Mouse (Mus musculus): ENCODE data around the gene Dpysl5. TPM values are rescaled to one million over a fixed set of nuclear protein-coding genes. Genes with fewer than 3 reads are reported as not detected.

Gene Dpysl5
- polyA plus RNA-seq, 1 experiment = 73.0 TPM

DNA sequence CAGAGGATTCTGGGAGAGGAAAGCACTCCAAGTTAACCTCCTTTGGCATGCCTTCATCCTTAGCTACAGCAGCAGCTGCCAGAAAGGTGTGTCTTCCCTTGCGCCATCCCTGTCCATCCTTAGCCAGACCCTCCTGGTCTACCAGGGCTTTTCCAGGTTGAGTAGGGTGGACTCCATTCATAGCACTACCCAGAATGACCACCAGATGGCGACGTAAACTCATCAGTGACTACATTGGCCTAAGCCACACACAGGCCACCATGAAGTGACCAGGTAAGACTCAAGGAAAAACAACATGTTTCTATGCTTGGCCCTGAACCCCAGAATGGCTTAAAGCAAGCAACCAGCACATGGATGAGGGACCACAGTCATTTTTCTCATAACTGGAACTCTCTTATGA, 94.7 kb downstream of the Dpysl5 start:
- Histone ChIP-seq H3K4me3 (ENCODE audit: control insufficient read depth, low read depth, low read length) (no peak overlapping the region), H3K36me3 (ENCODE audit: control insufficient read depth, insufficient read depth, low read length) (no peaks in the 10 kb centered on the region), H3K4me1 (ENCODE audit: control insufficient read depth, insufficient read depth, low read length) (no peaks in the 10 kb centered on the region), H3K27me3 (ENCODE audit: control insufficient read depth, insufficient read depth, low read length) (no peaks in the 10 kb centered on the region), H3K27ac (ENCODE audit: control insufficient read depth, insufficient read depth, low read depth, low read length) (no peak overlapping the region)
- TF ChIP-seq CTCF (IDR thresholded peaks at IDR 0.05; ENCODE audit: control insufficient read depth, insufficient read depth, insufficient replicate concordance, low read depth, low read length) = peak; percentile 75; the same call in 1 of the 2 replicates
- TF ChIP-seq POLR2A (IDR thresholded peaks at IDR 0.05; ENCODE audit: control insufficient read depth, low read depth, low read length) = no peak

- Histone ChIP-seq H3K27me3 (ENCODE audit: control insufficient read depth, insufficient read depth, low read length) (no peaks in the 10 kb centered on the region), H3K4me3 (ENCODE audit: control insufficient read depth, low read depth, low read length) (peak within 1 kb of the TSS; percentile 84), H3K36me3 (ENCODE audit: control insufficient read depth, insufficient read depth, low read length) (no peaks in the 10 kb centered on the region), H3K4me1 (ENCODE audit: control insufficient read depth, insufficient read depth, low read length) (peaks cover 7% of the 10 kb centered on the region), H3K27ac (ENCODE audit: control insufficient read depth, insufficient read depth, low read depth, low read length) (peak within 1 kb of the TSS; percentile 65)
- TF ChIP-seq POLR2A (IDR thresholded peaks at IDR 0.05; ENCODE audit: control insufficient read depth, low read depth, low read length) (peak; percentile 48; the same call in 1 of the 2 replicates), CTCF (IDR thresholded peaks at IDR 0.05; ENCODE audit: control insufficient read depth, insufficient read depth, insufficient replicate concordance, low read depth, low read length) (no peak)
These were observed 103.2 kb downstream of the Dpysl5 start, which contains the start of gene Mapre3 for GRCm38 (mm10) chr5:30814424-30815119. Gene Mapre3 (plus strand): TSS chr5:30814641.

DNA sequence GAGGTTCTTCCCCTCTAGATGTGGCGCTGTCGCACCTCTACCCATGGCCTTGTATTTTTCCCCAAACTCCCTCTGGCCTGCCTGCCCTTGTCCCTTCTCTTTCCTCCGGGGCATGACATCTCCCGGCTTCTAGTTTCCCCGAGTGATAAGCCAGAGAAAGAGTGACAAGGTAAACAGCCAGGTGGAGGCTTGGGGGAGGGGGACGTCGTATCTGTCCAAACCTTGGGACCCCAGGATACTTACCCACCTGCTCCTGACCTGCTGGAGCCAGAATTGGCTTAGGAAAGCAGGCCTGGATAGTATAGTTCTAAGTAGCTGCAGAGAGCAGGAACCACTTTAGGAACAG, 103.7 kb downstream of the Dpysl5 start:
- Histone ChIP-seq H3K36me3 (ENCODE audit: control insufficient read depth, insufficient read depth, low read length) (no peaks in the 10 kb centered on the region), H3K27ac (ENCODE audit: control insufficient read depth, insufficient read depth, low read depth, low read length) (peak overlapping the region; percentile 65), H3K4me3 (ENCODE audit: control insufficient read depth, low read depth, low read length) (peak overlapping the region; percentile 84), H3K27me3 (ENCODE audit: control insufficient read depth, insufficient read depth, low read length) (no peaks in the 10 kb centered on the region), H3K4me1 (ENCODE audit: control insufficient read depth, insufficient read depth, low read length) (peaks cover 7% of the 10 kb centered on the region)
- TF ChIP-seq POLR2A (IDR thresholded peaks at IDR 0.05; ENCODE audit: control insufficient read depth, low read depth, low read length) (no peak), CTCF (IDR thresholded peaks at IDR 0.05; ENCODE audit: control insufficient read depth, insufficient read depth, insufficient replicate concordance, low read depth, low read length) (no peak)

DNA sequence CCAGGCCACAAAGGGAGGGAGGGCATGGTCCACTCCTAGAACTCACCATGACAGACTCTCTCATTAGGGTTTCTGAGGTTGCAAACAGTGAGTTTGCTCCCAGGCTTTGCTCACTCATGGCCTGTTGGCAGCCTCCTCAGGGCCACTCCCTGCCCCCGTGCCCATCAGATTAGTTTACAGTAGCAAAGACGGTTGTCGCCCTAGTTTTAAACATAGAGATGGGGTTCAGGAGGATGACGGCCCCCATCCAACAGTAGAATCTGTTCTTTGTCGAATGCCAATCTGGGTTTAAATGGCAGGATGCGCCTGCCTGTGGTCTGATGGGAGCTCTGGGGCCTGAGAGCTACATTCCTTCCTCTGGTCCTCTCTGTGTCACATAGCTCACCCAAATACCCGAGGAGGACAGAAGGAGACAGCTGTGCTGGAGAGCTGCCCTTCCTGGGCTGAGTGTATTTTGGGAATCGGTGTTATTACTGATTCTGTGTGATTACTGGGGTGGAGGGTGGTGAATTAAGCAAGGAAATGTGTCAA, 105.0 kb downstream of the Dpysl5 start:
- TF ChIP-seq CTCF (IDR thresholded peaks at IDR 0.05; ENCODE audit: control insufficient read depth, insufficient read depth, insufficient replicate concordance, low read depth, low read length) (no peak), POLR2A (IDR thresholded peaks at IDR 0.05; ENCODE audit: control insufficient read depth, low read depth, low read length) (no peak)
- H3K4me1 ChIP-seq (ENCODE audit: control insufficient read depth, insufficient read depth, low read length) = peaks cover 7% of the 10 kb centered on the region
- no peak overlapping the region for H3K4me3 ChIP-seq (ENCODE audit: control insufficient read depth, low read depth, low read length)
- no peaks in the 10 kb centered on the region for H3K36me3 ChIP-seq (ENCODE audit: control insufficient read depth, insufficient read depth, low read length)
- H3K27ac ChIP-seq (ENCODE audit: control insufficient read depth, insufficient read depth, low read depth, low read length) = no peak overlapping the region
- H3K27me3 ChIP-seq (ENCODE audit: control insufficient read depth, insufficient read depth, low read length) = no peaks in the 10 kb centered on the region

GRCm38 (mm10) chr5:30818758-30819309, 107.5 kb downstream of the Dpysl5 start:
- Histone ChIP-seq H3K27me3 (ENCODE audit: control insufficient read depth, insufficient read depth, low read length) (no peaks in the 10 kb centered on the region), H3K4me3 (ENCODE audit: control insufficient read depth, low read depth, low read length) (no peak overlapping the region), H3K36me3 (ENCODE audit: control insufficient read depth, insufficient read depth, low read length) (no peaks in the 10 kb centered on the region), H3K27ac (ENCODE audit: control insufficient read depth, insufficient read depth, low read depth, low read length) (no peak overlapping the region), H3K4me1 (ENCODE audit: control insufficient read depth, insufficient read depth, low read length) (peaks cover 4% of the 10 kb centered on the region)
- TF ChIP-seq CTCF (IDR thresholded peaks at IDR 0.05; ENCODE audit: control insufficient read depth, insufficient read depth, insufficient replicate concordance, low read depth, low read length) (no peak), POLR2A (IDR thresholded peaks at IDR 0.05; ENCODE audit: control insufficient read depth, low read depth, low read length) (no peak)

GRCm38 (mm10) chr5:30822689-30823088, 111.3 kb downstream of the Dpysl5 start:
- Histone ChIP-seq H3K4me3 (ENCODE audit: control insufficient read depth, low read depth, low read length) (peak overlapping the region; percentile 30), H3K4me1 (ENCODE audit: control insufficient read depth, insufficient read depth, low read length) (peaks cover 17% of the 10 kb centered on the region), H3K27ac (ENCODE audit: control insufficient read depth, insufficient read depth, low read depth, low read length) (no peak overlapping the region), H3K27me3 (ENCODE audit: control insufficient read depth, insufficient read depth, low read length) (no peaks in the 10 kb centered on the region), H3K36me3 (ENCODE audit: control insufficient read depth, insufficient read depth, low read length) (no peaks in the 10 kb centered on the region)
- TF ChIP-seq CTCF (IDR thresholded peaks at IDR 0.05; ENCODE audit: control insufficient read depth, insufficient read depth, insufficient replicate concordance, low read depth, low read length) (no peak), POLR2A (IDR thresholded peaks at IDR 0.05; ENCODE audit: control insufficient read depth, low read depth, low read length) (no peak)

DNA sequence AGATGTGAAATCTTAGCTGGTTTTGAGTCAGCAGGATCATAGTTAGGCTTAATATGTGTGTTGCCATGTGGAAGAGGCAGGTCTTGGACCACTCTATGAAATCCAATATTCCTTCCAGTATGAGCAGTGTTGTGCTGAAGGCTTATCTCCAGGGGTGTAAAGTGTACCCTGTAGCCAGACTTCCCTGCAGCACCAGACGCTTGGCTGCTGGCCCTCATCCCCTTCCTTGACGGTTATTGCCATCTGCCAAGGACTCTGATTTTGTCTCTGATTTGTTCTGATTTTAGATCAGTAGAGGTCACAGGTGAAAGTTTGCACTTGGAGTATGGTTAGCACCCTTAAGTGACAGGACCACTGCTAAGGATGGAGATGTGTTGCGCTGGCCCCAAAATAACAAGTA, 111.7 kb downstream of the Dpysl5 start:
- H3K4me3 ChIP-seq (ENCODE audit: control insufficient read depth, low read depth, low read length) = no peak overlapping the region
- no peak for TF ChIP-seq POLR2A (IDR thresholded peaks at IDR 0.05; ENCODE audit: control insufficient read depth, low read depth, low read length)
- TF ChIP-seq CTCF (IDR thresholded peaks at IDR 0.05; ENCODE audit: control insufficient read depth, insufficient read depth, insufficient replicate concordance, low read depth, low read length) = no peak
- H3K4me1 ChIP-seq (ENCODE audit: control insufficient read depth, insufficient read depth, low read length) = peaks cover 17% of the 10 kb centered on the region
- H3K36me3 ChIP-seq (ENCODE audit: control insufficient read depth, insufficient read depth, low read length) = no peaks in the 10 kb centered on the region
- no peaks in the 10 kb centered on the region for H3K27me3 ChIP-seq (ENCODE audit: control insufficient read depth, insufficient read depth, low read length)
- no peak overlapping the region for H3K27ac ChIP-seq (ENCODE audit: control insufficient read depth, insufficient read depth, low read depth, low read length)
